Mouse (Mus musculus) myocyte (in vitro differentiated cells): ENCODE results near the gene Rnf220. TPM values are rescaled to one million over a fixed set of nuclear protein-coding genes. Genes with fewer than 3 reads are reported as not detected.

Experiments used
- H3K27me3 ChIP-seq: one replicate; pipeline ENCODE4 v1.6.1; 2011; ENCODE audit not compliant: control insufficient read depth, insufficient read depth, insufficient read length
- H3K36me3 ChIP-seq: one replicate; pipeline ENCODE4 v1.6.1; 2011; ENCODE audit not compliant: control insufficient read depth, insufficient read depth
- H3K4me2 ChIP-seq: one replicate; pipeline ENCODE4 v1.6.1; 2011; ENCODE audit warnings: low read depth, control low read depth
- H3K4me3 ChIP-seq: one replicate; pipeline ENCODE4 v1.5.1; 2011; ENCODE audit warnings: mild to moderate bottlenecking, control low read depth, moderate library complexity
- H3K79me2 ChIP-seq: one replicate; pipeline ENCODE4 v1.6.1; 2011; ENCODE audit not compliant: control insufficient read depth, insufficient read depth
- H3ac ChIP-seq: one replicate; pipeline ENCODE4 v1.6.1; 2011; ENCODE audit not compliant: control insufficient read depth, insufficient read length
- CEBPB ChIP-seq: IDR thresholded peaks from 2 replicates; pipeline ENCODE4 v1.6.1; 2011; ENCODE audit warnings: mild to moderate bottlenecking, moderate library complexity; ENCODE audit not compliant: poor library complexity, insufficient read depth, severe bottlenecking
- E2F4 ChIP-seq: IDR thresholded peaks from one replicate; pipeline ENCODE4 v1.6.1; 2011; ENCODE audit warnings: mild to moderate bottlenecking, control low read depth, moderate library complexity; ENCODE audit not compliant: insufficient read depth
- MAX ChIP-seq: IDR thresholded peaks from one replicate; pipeline ENCODE4 v1.6.1; 2011; ENCODE audit warnings: low read depth, mild to moderate bottlenecking, control low read depth
- MYOD1 ChIP-seq, 3 experiments: IDR thresholded peaks; one replicate each; pipeline ENCODE4 v1.6.1; 2011; ENCODE audit warnings: control low read depth in 2 of 3, low read depth in 2 of 3, mild to moderate bottlenecking in 2 of 3, moderate library complexity in 1 of 3; ENCODE audit not compliant: insufficient read length in 2 of 3, control insufficient read depth in 1 of 3
- MYOG ChIP-seq, 3 experiments: IDR thresholded peaks; one replicate each; pipeline ENCODE4 v1.6.1; 2011; ENCODE audit warnings: control low read depth in 2 of 3, low read depth in 2 of 3, mild to moderate bottlenecking in 2 of 3; ENCODE audit not compliant: insufficient read length in 2 of 3, control insufficient read depth in 1 of 3, insufficient read depth in 1 of 3
- POLR2A ChIP-seq: IDR thresholded peaks from one replicate; pipeline ENCODE4 v1.6.1; 2011; ENCODE audit warnings: low read depth, mild to moderate bottlenecking, control low read depth, moderate library complexity; ENCODE audit not compliant: insufficient read length
- POLR2AphosphoS2 ChIP-seq: IDR thresholded peaks from one replicate; pipeline ENCODE4 v1.6.1; 2011; ENCODE audit warnings: low read depth, control low read depth; ENCODE audit not compliant: insufficient read length
- REST ChIP-seq: IDR thresholded peaks from one replicate; pipeline ENCODE4 v1.6.1; 2011; ENCODE audit warnings: mild to moderate bottlenecking, control low read depth, moderate library complexity; ENCODE audit not compliant: insufficient read depth, insufficient read length
- SRF ChIP-seq: IDR thresholded peaks from one replicate; pipeline ENCODE4 v1.6.1; 2011; ENCODE audit warnings: low read depth; ENCODE audit not compliant: control insufficient read depth, insufficient read length
- TCF12 ChIP-seq: IDR thresholded peaks from one replicate; pipeline ENCODE4 v1.6.1; 2011; ENCODE audit warnings: mild to moderate bottlenecking, control low read depth; ENCODE audit not compliant: poor library complexity, insufficient read depth, severe bottlenecking
- TCF3 ChIP-seq: IDR thresholded peaks from one replicate; pipeline ENCODE4 v1.6.1; 2011; ENCODE audit warnings: low read depth, control low read depth; ENCODE audit not compliant: insufficient read length
- USF1 ChIP-seq: IDR thresholded peaks from one replicate; pipeline ENCODE4 v1.6.1; 2011; ENCODE audit warnings: low read depth, mild to moderate bottlenecking, control low read depth, moderate library complexity
- polyA plus RNA-seq: library from polyadenylated mRNA; unstranded; fragments of >200 nt; fragmentation: generic; extraction: Trizol; gene quantifications from one replicate; pipeline ENCODE4 v1.2.1, GENCODE M21; 2012; ENCODE audit warnings: missing spikeins

Rnf220 gene
- polyA plus RNA-seq, 1 experiment, result 60.4 TPM

- Histone ChIP-seq H3K4me2 (peak overlapping the region; percentile 20), H3K4me3 (no peak overlapping the region), H3ac (no peak overlapping the region), H3K79me2 (no peaks in the 10 kb centered on the region), H3K36me3 (no peaks in the 10 kb centered on the region), H3K27me3 (no peaks in the 10 kb centered on the region)
- TF ChIP-seq USF1 (no peak), TCF3 (no peak), MYOG (IDR thresholded peaks at IDR 0.05; ENCODE audit: control insufficient read depth in 1 of 3, insufficient read depth in 1 of 3, insufficient read length in 2 of 3, low read depth in 2 of 3) (peak in 1 of 3 experiments; percentile 7), REST (no peak), MYOD1 (IDR thresholded peaks at IDR 0.05; ENCODE audit: control insufficient read depth in 1 of 3, insufficient read length in 2 of 3, low read depth in 2 of 3) (peak in 1 of 3 experiments; percentile 30), SRF (no peak), E2F4 (no peak)
Measured at GRCm38 (mm10) chr4:117330836-117331475, 165.9 kb downstream of the Rnf220 start.

- Histone ChIP-seq H3K4me2 (no peak overlapping the region), H3ac (no peak overlapping the region), H3K79me2 (no peaks in the 10 kb centered on the region), H3K27me3 (no peaks in the 10 kb centered on the region), H3K36me3 (no peaks in the 10 kb centered on the region), H3K4me3 (no peak overlapping the region)
- TF ChIP-seq E2F4 (no peak), SRF (no peak), POLR2AphosphoS2 (no peak), CEBPB (no peak), MAX (no peak), TCF3 (no peak)
Measured at GRCm38 (mm10) chr4:117330132-117330531, 166.7 kb downstream of the Rnf220 start.

- Histone ChIP-seq H3K79me2 (no peaks in the 10 kb centered on the region), H3ac (no peak overlapping the region), H3K27me3 (no peaks in the 10 kb centered on the region), H3K36me3 (no peaks in the 10 kb centered on the region), H3K4me3 (no peak overlapping the region), H3K4me2 (no peak overlapping the region)
- TF ChIP-seq MYOG (IDR thresholded peaks at IDR 0.05; ENCODE audit: control insufficient read depth in 1 of 3, insufficient read depth in 1 of 3, insufficient read length in 2 of 3, low read depth in 2 of 3), result peak in 2 of 3 experiments; percentile 68 to 89
- TF ChIP-seq TCF3, result peak; percentile 60
- TF ChIP-seq MYOD1 (IDR thresholded peaks at IDR 0.05; ENCODE audit: control insufficient read depth in 1 of 3, insufficient read length in 2 of 3, low read depth in 2 of 3), result peak in 2 of 3 experiments; percentile 49 to 65
- no peak for TF ChIP-seq REST
- no peak for TF ChIP-seq CEBPB
- no peak for TF ChIP-seq POLR2AphosphoS2
Measured at GRCm38 (mm10) chr4:117326915-117327314, 169.9 kb downstream of the Rnf220 start.

GRCm38 (mm10) chr4:117325076-117325475 is 171.8 kb downstream of the Rnf220 start:
- Histone ChIP-seq H3K4me3 (no peak overlapping the region), H3K36me3 (no peaks in the 10 kb centered on the region), H3K27me3 (no peaks in the 10 kb centered on the region), H3K79me2 (no peaks in the 10 kb centered on the region), H3K4me2 (no peak overlapping the region), H3ac (no peak overlapping the region)
- no peak for TF ChIP-seq POLR2AphosphoS2
- TF ChIP-seq REST, result no peak
- TF ChIP-seq MYOG (IDR thresholded peaks at IDR 0.05; ENCODE audit: control insufficient read depth in 1 of 3, insufficient read depth in 1 of 3, insufficient read length in 2 of 3, low read depth in 2 of 3), result no peak
- no peak for TF ChIP-seq MAX
- no peak for TF ChIP-seq TCF3
- no peak for TF ChIP-seq MYOD1 (IDR thresholded peaks at IDR 0.05; ENCODE audit: control insufficient read depth in 1 of 3, insufficient read length in 2 of 3, low read depth in 2 of 3)
- TF ChIP-seq POLR2A, result no peak

GRCm38 (mm10) chr4:117323515-117324344 is 173.1 kb downstream of the Rnf220 start:
- no peak overlapping the region for H3K4me2 ChIP-seq
- TF ChIP-seq MYOD1 (IDR thresholded peaks at IDR 0.05; ENCODE audit: control insufficient read depth in 1 of 3, insufficient read length in 2 of 3, low read depth in 2 of 3) (no peak), SRF (no peak), TCF12 (no peak), CEBPB (no peak), MYOG (IDR thresholded peaks at IDR 0.05; ENCODE audit: control insufficient read depth in 1 of 3, insufficient read depth in 1 of 3, insufficient read length in 2 of 3, low read depth in 2 of 3) (no peak), REST (no peak), USF1 (no peak), TCF3 (no peak), POLR2A (no peak), POLR2AphosphoS2 (no peak), MAX (no peak), E2F4 (no peak)
- no peak overlapping the region for H3ac ChIP-seq
- no peaks in the 10 kb centered on the region for H3K27me3 ChIP-seq
- H3K4me3 ChIP-seq, result no peak overlapping the region
- H3K79me2 ChIP-seq, result no peaks in the 10 kb centered on the region
- H3K36me3 ChIP-seq, result no peaks in the 10 kb centered on the region
